Mouse (Mus musculus): ENCODE measurements at regions not wholly inside any gene's neighbourhood (a gene's known extent, or its start where the extent isn't known, plus 50 kb on each side); places are given as distances from the start of the nearest gene placed in this dataset.
A peak's percentile ranks its signal among the peaks of the same experiment; 100 is the strongest.

- Histone ChIP-seq H3K9ac (ENCODE audit: low read depth, low read length) (no peak overlapping the region), H3K27ac (replicated peaks; ENCODE audit: low read depth, low read length) (no peak overlapping the region), H3K36me3 (ENCODE audit: control insufficient read depth, insufficient read depth, low read length) (no peaks in the 10 kb centered on the region), H3K4me2 (ENCODE audit: low read depth, low read length) (no peak overlapping the region), H3K4me3 (ENCODE audit: low read depth, low read length) (no peak overlapping the region), H3K27me3 (replicated peaks; ENCODE audit: control insufficient read depth, insufficient read depth, low read length) (no peaks in the 10 kb centered on the region), H3K4me1 (ENCODE audit: control insufficient read depth, insufficient read depth, low read length) (no peaks in the 10 kb centered on the region), H3K9me3 (ENCODE audit: control insufficient read depth, low read length) (no peaks in the 10 kb centered on the region)
- DNase-seq (ENCODE audit: low spot score): peak; percentile 27
- WGBS: 49% methylated on average over 3 of the region's 3 CpGs
- ATAC-seq (ENCODE audit: low read depth): no peak
Measured at GRCm38 (mm10) chr3:111494891-111495290, 1244.1 kb upstream of the Prmt6 start.

- Histone ChIP-seq H3K27me3 (replicated peaks; ENCODE audit: control insufficient read depth, insufficient read depth, low read length) (no peaks in the 10 kb centered on the region), H3K4me1 (ENCODE audit: control insufficient read depth, insufficient read depth, low read length) (no peaks in the 10 kb centered on the region), H3K9ac (ENCODE audit: low read depth, low read length) (no peak overlapping the region), H3K27ac (replicated peaks; ENCODE audit: low read depth, low read length) (no peak overlapping the region), H3K9me3 (ENCODE audit: control insufficient read depth, low read length) (no peaks in the 10 kb centered on the region), H3K36me3 (ENCODE audit: control insufficient read depth, insufficient read depth, low read length) (no peaks in the 10 kb centered on the region), H3K4me3 (ENCODE audit: low read depth, low read length) (no peak overlapping the region), H3K4me2 (ENCODE audit: low read depth, low read length) (no peak overlapping the region)
- ATAC-seq (ENCODE audit: low read depth) (no peak), DNase-seq (ENCODE audit: low spot score) (peak; percentile 77)
Measured at GRCm38 (mm10) chr3:111489606-111490005, 1238.8 kb upstream of the Prmt6 start.

- no peak for DNase-seq (ENCODE audit: low spot score)
- no peak overlapping the region for H3K4me2 ChIP-seq (ENCODE audit: low read depth, low read length)
- no peaks in the 10 kb centered on the region for H3K4me1 ChIP-seq (ENCODE audit: control insufficient read depth, insufficient read depth, low read length)
- H3K9ac ChIP-seq (ENCODE audit: low read depth, low read length): no peak overlapping the region
- no peak overlapping the region for H3K27ac ChIP-seq (replicated peaks; ENCODE audit: low read depth, low read length)
- ATAC-seq (ENCODE audit: low read depth): no peak
- no peaks in the 10 kb centered on the region for H3K9me3 ChIP-seq (ENCODE audit: control insufficient read depth, low read length)
- no peak overlapping the region for H3K4me3 ChIP-seq (ENCODE audit: low read depth, low read length)
- 79% methylated on average over 2 of the region's 2 CpGs for WGBS
- no peaks in the 10 kb centered on the region for H3K27me3 ChIP-seq (replicated peaks; ENCODE audit: control insufficient read depth, insufficient read depth, low read length)
- no peaks in the 10 kb centered on the region for H3K36me3 ChIP-seq (ENCODE audit: control insufficient read depth, insufficient read depth, low read length)
Measured at GRCm38 (mm10) chr3:111488438-111488837, 1237.6 kb upstream of the Prmt6 start.

Data from embryonic facial prominence, embryonic 14.5 days (tissue).